Mouse (Mus musculus): ENCODE measurements around the gene Dlx3.
A peak's percentile ranks its signal among the peaks of the same experiment; 100 is the strongest.

The Dlx3 gene

GRCm38 (mm10) chr11:95157872-95158271, 38.0 kb downstream of the Dlx3 start:
- no peak for DNase-seq

- DNase-seq = no peak
These were observed 39.9 kb downstream of the Dlx3 start for GRCm38 (mm10) chr11:95159763-95160371.

GRCm38 (mm10) chr11:95160693-95161092, 40.8 kb downstream of the Dlx3 start:
- DNase-seq = peak; percentile 43

GRCm38 (mm10) chr11:95161708-95162107, 41.8 kb downstream of the Dlx3 start:
- no peak for DNase-seq

GRCm38 (mm10) chr11:95165857-95166256, 45.9 kb downstream of the Dlx3 start:
- no peak for DNase-seq
